Mouse (Mus musculus): ENCODE data around the gene Ddost. TPM values are rescaled to one million over a fixed set of nuclear protein-coding genes. Genes with fewer than 3 reads are reported as not detected.

Ddost gene
- total RNA-seq, 1 experiment, result 317 TPM

DNA sequence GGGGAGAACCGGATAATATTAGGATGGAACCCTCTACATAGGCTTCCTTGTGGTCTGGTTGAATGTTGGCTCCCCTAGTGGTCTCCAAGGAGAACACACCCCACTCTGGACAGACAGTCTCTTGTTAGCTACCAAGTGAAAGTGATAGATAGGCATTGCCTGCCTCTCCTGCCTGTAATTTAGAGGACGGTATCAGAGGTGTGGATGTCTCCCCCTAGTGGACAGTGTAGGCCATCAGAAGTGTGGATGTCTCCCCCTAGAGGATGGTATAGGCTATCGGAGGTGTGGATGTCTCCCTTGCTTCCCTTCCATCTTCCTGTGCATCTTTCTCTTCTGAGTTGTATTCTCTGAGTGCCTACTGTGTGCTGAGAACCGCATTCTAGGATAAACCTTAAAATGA lies 21.7 kb upstream of the Ddost start:
- TF ChIP-seq ZNF384 (IDR thresholded peaks at IDR 0.05; ENCODE audit: low read depth, low read length), result peak; percentile 72
- TF ChIP-seq HCFC1 (IDR thresholded peaks at IDR 0.05; ENCODE audit: borderline replicate concordance, insufficient read depth, low read length), result peak; percentile 36; the same call in 1 of the 2 replicates
- TF ChIP-seq CHD2 (IDR thresholded peaks at IDR 0.05; ENCODE audit: low read depth, low read length), result no peak
- no peak for TF ChIP-seq MAFK (IDR thresholded peaks at IDR 0.05; ENCODE audit: insufficient read depth, low read depth, low read length)
- peak; percentile 62; the same call in 1 of the 2 replicates for TF ChIP-seq ZC3H11A (IDR thresholded peaks at IDR 0.05; ENCODE audit: borderline replicate concordance, low read depth, low read length)
- Histone ChIP-seq H3K27ac (ENCODE audit: insufficient read depth, low read depth, low read length, poor library complexity, severe bottlenecking) (no peak overlapping the region), H3K9ac (ENCODE audit: insufficient read depth, low read depth, low read length, poor library complexity, severe bottlenecking) (no peak overlapping the region), H3K4me1 (ENCODE audit: control insufficient read depth in 2 of 2, insufficient read depth in 2 of 2, low read length in 2 of 2, poor library complexity in 1 of 2) (peaks cover 0 to 4% of the 10 kb centered on the region in 2 experiments; a peak in 2 of 4 replicates), H3K36me3 (ENCODE audit: control insufficient read depth, insufficient read depth, low read length, poor library complexity, severe bottlenecking) (no peaks in the 10 kb centered on the region), H3K9me3 (ENCODE audit: control insufficient read depth, insufficient read depth, low read depth, low read length) (no peaks in the 10 kb centered on the region), H3K4me3 (ENCODE audit: insufficient read depth in 1 of 2, low read depth in 1 of 2, low read length in 2 of 2, poor library complexity in 1 of 2, severe bottlenecking in 1 of 2) (no peak overlapping the region)
- in situ Hi-C loops (cut with MboI; ENCODE audit: low sequenced_read_pairs in 2 of 2, unreplicated experiment in 2 of 2), result no loop called here
- DNase-seq (ENCODE audit: low read depth, low spot score), result peak; percentile 95

- in situ Hi-C loops (cut with MboI; ENCODE audit: low sequenced_read_pairs in 2 of 2, unreplicated experiment in 2 of 2), result no loop called here
- no peak for TF ChIP-seq MAFK (IDR thresholded peaks at IDR 0.05; ENCODE audit: insufficient read depth, low read depth, low read length)
- TF ChIP-seq ZC3H11A (IDR thresholded peaks at IDR 0.05; ENCODE audit: borderline replicate concordance, low read depth, low read length), result no peak
- no peak for TF ChIP-seq ZNF384 (IDR thresholded peaks at IDR 0.05; ENCODE audit: low read depth, low read length)
- H3K4me1 ChIP-seq (ENCODE audit: control insufficient read depth in 2 of 2, insufficient read depth in 2 of 2, low read length in 2 of 2, poor library complexity in 1 of 2), result peaks cover 0 to 3% of the 10 kb centered on the region in 2 experiments; a peak in 1 of 4 replicates
Measured at GRCm38 (mm10) chr4:138286411-138286810, 18.1 kb upstream of the Ddost start.

DNA sequence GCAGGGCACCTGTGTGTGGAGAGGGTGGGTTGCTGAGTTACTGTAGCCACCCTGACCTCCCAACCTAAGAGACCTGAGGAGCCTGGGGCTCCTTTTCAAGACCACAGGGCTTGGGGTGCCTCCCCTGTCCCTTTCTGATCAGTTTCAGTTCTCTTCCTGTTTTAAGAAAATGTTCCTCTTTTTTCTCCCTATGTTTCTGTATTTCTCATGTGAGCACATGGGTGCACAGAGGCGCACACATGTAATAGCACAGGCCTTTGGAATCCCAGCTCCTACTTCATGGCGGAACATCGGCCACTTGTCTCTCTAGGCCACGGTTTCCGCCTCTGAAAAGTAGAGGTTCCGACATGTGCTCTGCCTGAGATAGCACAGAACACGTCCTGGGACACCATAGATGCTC lies 15.8 kb upstream of the Ddost start:
- H3K4me1 ChIP-seq (ENCODE audit: control insufficient read depth in 2 of 2, insufficient read depth in 2 of 2, low read length in 2 of 2, poor library complexity in 1 of 2), result peaks cover 0 to 3% of the 10 kb centered on the region in 2 experiments; a peak in 1 of 4 replicates
- TF ChIP-seq HCFC1 (IDR thresholded peaks at IDR 0.05; ENCODE audit: borderline replicate concordance, insufficient read depth, low read length) (no peak), ZC3H11A (IDR thresholded peaks at IDR 0.05; ENCODE audit: borderline replicate concordance, low read depth, low read length) (no peak), MAFK (IDR thresholded peaks at IDR 0.05; ENCODE audit: insufficient read depth, low read depth, low read length) (no peak), ZNF384 (IDR thresholded peaks at IDR 0.05; ENCODE audit: low read depth, low read length) (no peak), CHD2 (IDR thresholded peaks at IDR 0.05; ENCODE audit: low read depth, low read length) (no peak)
- H3K36me3 ChIP-seq (ENCODE audit: control insufficient read depth, insufficient read depth, low read length, poor library complexity, severe bottlenecking), result no peaks in the 10 kb centered on the region
- no peak overlapping the region for H3K4me3 ChIP-seq (ENCODE audit: insufficient read depth in 1 of 2, low read depth in 1 of 2, low read length in 2 of 2, poor library complexity in 1 of 2, severe bottlenecking in 1 of 2)
- H3K9ac ChIP-seq (ENCODE audit: insufficient read depth, low read depth, low read length, poor library complexity, severe bottlenecking), result no peak overlapping the region
- in situ Hi-C loops (cut with MboI; ENCODE audit: low sequenced_read_pairs in 2 of 2, unreplicated experiment in 2 of 2), result no loop called here
- no peak for DNase-seq (ENCODE audit: low read depth, low spot score)
- H3K27ac ChIP-seq (ENCODE audit: insufficient read depth, low read depth, low read length, poor library complexity, severe bottlenecking), result no peak overlapping the region
- no peaks in the 10 kb centered on the region for H3K9me3 ChIP-seq (ENCODE audit: control insufficient read depth, insufficient read depth, low read depth, low read length)

More at GRCm38 (mm10) chr4:138286411-138286810, 18.1 kb upstream of the Ddost start:
- Histone ChIP-seq H3K9ac (ENCODE audit: insufficient read depth, low read depth, low read length, poor library complexity, severe bottlenecking) (no peak overlapping the region), H3K27ac (ENCODE audit: insufficient read depth, low read depth, low read length, poor library complexity, severe bottlenecking) (no peak overlapping the region), H3K9me3 (ENCODE audit: control insufficient read depth, insufficient read depth, low read depth, low read length) (no peaks in the 10 kb centered on the region), H3K36me3 (ENCODE audit: control insufficient read depth, insufficient read depth, low read length, poor library complexity, severe bottlenecking) (no peaks in the 10 kb centered on the region), H3K4me3 (ENCODE audit: insufficient read depth in 1 of 2, low read depth in 1 of 2, low read length in 2 of 2, poor library complexity in 1 of 2, severe bottlenecking in 1 of 2) (no peak overlapping the region)
- no peak for DNase-seq (ENCODE audit: low read depth, low spot score)

- peaks cover 0 to 3% of the 10 kb centered on the region in 2 experiments; a peak in 1 of 4 replicates for H3K4me1 ChIP-seq (ENCODE audit: control insufficient read depth in 2 of 2, insufficient read depth in 2 of 2, low read length in 2 of 2, poor library complexity in 1 of 2)
- no peak for TF ChIP-seq CHD2 (IDR thresholded peaks at IDR 0.05; ENCODE audit: low read depth, low read length)
- TF ChIP-seq ZNF384 (IDR thresholded peaks at IDR 0.05; ENCODE audit: low read depth, low read length), result no peak
- no peak for TF ChIP-seq MAFK (IDR thresholded peaks at IDR 0.05; ENCODE audit: insufficient read depth, low read depth, low read length)
- TF ChIP-seq ZC3H11A (IDR thresholded peaks at IDR 0.05; ENCODE audit: borderline replicate concordance, low read depth, low read length), result no peak
- no peak for TF ChIP-seq HCFC1 (IDR thresholded peaks at IDR 0.05; ENCODE audit: borderline replicate concordance, insufficient read depth, low read length)
- no peaks in the 10 kb centered on the region for H3K36me3 ChIP-seq (ENCODE audit: control insufficient read depth, insufficient read depth, low read length, poor library complexity, severe bottlenecking)
- no peaks in the 10 kb centered on the region for H3K9me3 ChIP-seq (ENCODE audit: control insufficient read depth, insufficient read depth, low read depth, low read length)
- in situ Hi-C loops (cut with MboI; ENCODE audit: low sequenced_read_pairs in 2 of 2, unreplicated experiment in 2 of 2), result no loop called here
- H3K4me3 ChIP-seq (ENCODE audit: insufficient read depth in 1 of 2, low read depth in 1 of 2, low read length in 2 of 2, poor library complexity in 1 of 2, severe bottlenecking in 1 of 2), result no peak overlapping the region
- DNase-seq (ENCODE audit: low read depth, low spot score), result no peak
- H3K27ac ChIP-seq (ENCODE audit: insufficient read depth, low read depth, low read length, poor library complexity, severe bottlenecking), result no peak overlapping the region
- no peak overlapping the region for H3K9ac ChIP-seq (ENCODE audit: insufficient read depth, low read depth, low read length, poor library complexity, severe bottlenecking)
Measured at GRCm38 (mm10) chr4:138292028-138292427, 12.5 kb upstream of the Ddost start.
